Mouse (Mus musculus) embryonic facial prominence, embryonic 15.5 days (tissue): ENCODE measurements around the gene Eif4ebp2. TPM values are rescaled to one million over a fixed set of nuclear protein-coding genes. Genes with fewer than 3 reads are reported as not detected.

Experiments used
- ATAC-seq: fragments of 200-750 bp; cut with Nextera tagmentation; 2 replicates; pipeline ENCODE4 v1.8.0; 2017; ENCODE audit warnings: low read depth, moderate TSS enrichment; ENCODE audit not compliant: insufficient number of reproducible peaks, low FRiP score, low TSS enrichment
- H3K27ac ChIP-seq: fragments of 300-500 bp; sonication (generic); replicated peaks from 2 replicates; pipeline ENCODE4 v1.5.1; 2015; ENCODE audit warnings: mild to moderate bottlenecking, inconsistent platforms
- H3K27me3 ChIP-seq: fragments of 300-500 bp; sonication (generic); 2 replicates; pipeline ENCODE4 v1.6.1; 2015; ENCODE audit warnings: inconsistent platforms
- H3K36me3 ChIP-seq: fragments of 300-500 bp; sonication (generic); 2 replicates; pipeline ENCODE4 v1.6.1; 2015; ENCODE audit warnings: mild to moderate bottlenecking, inconsistent platforms
- H3K4me1 ChIP-seq: fragments of 300-500 bp; sonication (generic); 2 replicates; pipeline ENCODE4 v1.6.1; 2015; ENCODE audit warnings: inconsistent platforms
- H3K4me2 ChIP-seq: fragments of 300-500 bp; sonication (generic); replicated peaks from 2 replicates; pipeline ENCODE4 v1.6.1; 2015; ENCODE audit warnings: mild to moderate bottlenecking, inconsistent platforms
- H3K4me3 ChIP-seq: fragments of 300-500 bp; sonication (generic); replicated peaks from 2 replicates; pipeline ENCODE4 v1.5.1; 2015; ENCODE audit warnings: mild to moderate bottlenecking, inconsistent platforms
- H3K9ac ChIP-seq: fragments of 300-500 bp; sonication (generic); 2 replicates; pipeline ENCODE4 v1.6.1; 2015; ENCODE audit warnings: inconsistent platforms
- H3K9me3 ChIP-seq: fragments of 300-500 bp; sonication (generic); replicated peaks from 2 replicates; pipeline ENCODE4 v1.6.1; 2016; ENCODE audit warnings: inconsistent platforms
- WGBS: fragments of 180-500 bp; shearing (Covaris S2); methylation state at CpG from one replicate; pipeline ENCODE4 v1.1.7; 2015; 5-methylcytosine and 5-hydroxymethylcytosine counted together
- polyA plus RNA-seq: library from polyadenylated mRNA; unstranded; fragments of >200 nt; fragmentation: Nextera tagmentation; extraction: Ambion mirVana; gene quantifications from 2 replicates; pipeline ENCODE4 v1.2.1, GENCODE M21; 2015

The Eif4ebp2 gene
- polyA plus RNA-seq, 1 experiment from 2014 or later: 66.0 TPM

DNA sequence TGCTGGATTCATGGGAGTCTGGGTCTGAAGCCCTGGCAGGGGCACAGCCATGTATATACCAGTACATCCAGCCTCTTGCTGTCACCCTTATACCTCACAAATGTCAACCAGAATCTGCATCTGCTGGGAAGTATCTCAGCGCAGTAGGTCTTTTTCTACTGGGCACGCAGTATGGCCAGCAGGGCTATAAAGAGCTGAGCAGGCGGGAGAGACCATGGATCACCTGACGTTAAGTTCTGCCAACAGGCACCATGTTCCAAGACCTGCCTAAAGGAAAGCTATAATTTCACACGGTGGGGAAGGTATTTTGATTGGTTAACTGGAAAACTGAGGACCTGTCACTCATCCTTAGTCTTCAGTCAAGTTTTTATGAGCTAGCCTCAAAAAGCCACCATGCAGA is 23.4 kb downstream of the Eif4ebp2 start:
- Histone ChIP-seq H3K4me1 (peaks cover 9% of the 10 kb centered on the region; the same call in 1 of the 2 replicates), H3K4me3 (no peak overlapping the region), H3K27ac (no peak overlapping the region), H3K9ac (no peak overlapping the region), H3K27me3 (no peaks in the 10 kb centered on the region), H3K4me2 (no peak overlapping the region), H3K36me3 (peaks cover 41% of the 10 kb centered on the region), H3K9me3 (no peaks in the 10 kb centered on the region)
- 87% methylated on average over 5 of the region's 5 CpGs for WGBS
- ATAC-seq: no peak

DNA sequence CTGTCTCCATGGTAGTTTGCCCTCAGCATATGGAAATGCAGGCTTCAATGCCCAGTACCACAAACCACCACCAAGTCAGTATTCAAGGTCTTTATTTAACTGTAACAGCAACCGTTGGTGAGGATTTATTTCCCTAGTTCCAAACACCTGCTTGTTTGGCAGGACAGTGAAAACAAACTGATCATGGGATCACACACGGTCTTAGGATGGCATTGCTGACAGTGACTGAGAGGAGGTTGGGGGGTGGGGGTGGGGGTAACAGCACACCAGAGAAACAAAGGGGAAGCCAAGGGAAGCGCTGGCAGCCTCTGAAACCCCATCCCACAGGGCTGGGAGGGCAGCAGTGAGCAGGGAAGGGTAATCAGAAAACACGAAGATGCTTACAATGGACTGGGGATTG is 24.0 kb downstream of the Eif4ebp2 start:
- WGBS: 65% methylated on average over 4 of the region's 4 CpGs
- Histone ChIP-seq H3K4me3 (no peak overlapping the region), H3K27ac (no peak overlapping the region), H3K4me2 (no peak overlapping the region), H3K9ac (no peak overlapping the region), H3K27me3 (no peaks in the 10 kb centered on the region), H3K36me3 (peaks cover 35% of the 10 kb centered on the region), H3K9me3 (no peaks in the 10 kb centered on the region), H3K4me1 (peaks cover 9% of the 10 kb centered on the region; the same call in 1 of the 2 replicates)
- no peak for ATAC-seq

DNA sequence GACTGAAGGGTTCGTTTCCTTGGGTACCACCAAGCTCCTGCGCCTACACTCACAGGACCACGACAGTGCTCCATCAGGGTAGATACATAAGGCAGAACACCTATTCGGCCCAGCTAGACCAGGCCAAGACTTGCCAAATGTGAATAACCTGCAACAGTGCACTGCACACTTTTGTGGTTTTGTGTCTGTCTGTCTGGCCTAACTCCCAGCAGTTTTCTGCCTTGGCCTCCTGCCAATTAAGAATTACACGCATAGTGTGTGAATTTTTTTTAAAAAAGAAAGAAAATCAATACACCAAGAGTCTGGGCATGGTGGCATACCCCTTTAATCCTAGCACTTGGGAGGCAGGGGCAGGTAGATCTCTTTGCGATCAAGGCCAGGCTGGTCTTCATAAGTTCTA is 24.5 kb downstream of the Eif4ebp2 start:
- Histone ChIP-seq H3K9me3 (no peaks in the 10 kb centered on the region), H3K4me3 (no peak overlapping the region), H3K4me2 (no peak overlapping the region), H3K27ac (no peak overlapping the region), H3K9ac (no peak overlapping the region), H3K36me3 (peaks cover 30% of the 10 kb centered on the region), H3K27me3 (no peaks in the 10 kb centered on the region), H3K4me1 (peaks cover 9% of the 10 kb centered on the region; the same call in 1 of the 2 replicates)
- WGBS: 76% methylated on average over 6 of the region's 6 CpGs
- no peak for ATAC-seq

DNA sequence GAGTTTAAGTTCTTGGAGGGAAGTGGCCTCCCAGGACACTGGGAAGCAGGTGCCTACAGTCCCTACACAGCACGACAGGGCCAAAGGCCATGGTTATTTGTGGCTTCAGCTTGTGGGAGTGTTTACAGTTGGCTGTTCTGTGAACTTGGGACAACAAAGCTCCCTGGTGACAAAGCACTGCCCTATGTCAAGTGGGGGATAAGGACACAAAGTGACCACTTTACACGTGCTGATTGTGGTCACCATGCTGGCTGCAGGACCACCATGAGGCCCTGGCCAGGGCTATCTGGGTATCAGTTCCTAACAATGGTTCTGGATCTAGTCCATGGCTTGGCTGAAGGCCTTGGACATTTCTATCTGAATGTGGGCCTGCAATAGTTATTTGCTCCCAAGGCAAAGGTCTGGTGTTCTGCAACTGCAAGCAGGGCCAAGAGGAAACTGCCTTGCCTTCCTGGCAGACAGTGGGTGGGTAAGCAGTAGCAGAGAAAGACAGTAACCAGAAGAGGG is 26.2 kb downstream of the Eif4ebp2 start:
- H3K4me2 ChIP-seq: no peak overlapping the region
- no peaks in the 10 kb centered on the region for H3K27me3 ChIP-seq
- no peak for ATAC-seq
- no peaks in the 10 kb centered on the region for H3K9me3 ChIP-seq
- WGBS: 56% methylated on average over 2 of the region's 2 CpGs
- no peak overlapping the region for H3K9ac ChIP-seq
- H3K36me3 ChIP-seq: peaks cover 21% of the 10 kb centered on the region
- peaks cover 9% of the 10 kb centered on the region; the same call in 1 of the 2 replicates for H3K4me1 ChIP-seq
- H3K4me3 ChIP-seq: no peak overlapping the region
- H3K27ac ChIP-seq: no peak overlapping the region

DNA sequence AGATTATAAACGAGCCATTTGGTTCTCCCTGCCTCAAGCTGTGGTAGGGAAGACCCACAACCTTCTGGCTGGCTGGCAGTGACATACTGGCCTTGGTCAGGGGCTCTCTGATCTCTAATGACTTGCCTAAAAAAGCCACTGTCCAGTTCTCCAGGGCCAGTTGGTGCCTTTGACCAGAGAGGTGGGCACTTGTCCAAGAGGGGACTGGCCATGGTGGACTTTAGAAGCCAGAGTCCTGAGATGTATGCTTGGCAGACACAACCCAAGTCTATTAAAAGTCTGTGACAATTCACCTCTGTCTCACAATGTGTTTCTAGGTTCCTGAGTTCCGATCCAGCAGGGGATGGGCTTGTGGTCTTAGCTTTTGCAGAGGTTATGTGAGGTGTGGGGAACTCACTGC is 27.4 kb downstream of the Eif4ebp2 start:
- H3K9me3 ChIP-seq: no peaks in the 10 kb centered on the region
- H3K27ac ChIP-seq: no peak overlapping the region
- WGBS: 64% methylated on average over 2 of the region's 2 CpGs
- H3K9ac ChIP-seq: no peak overlapping the region
- H3K4me2 ChIP-seq: no peak overlapping the region
- ATAC-seq: no peak
- H3K4me3 ChIP-seq: no peak overlapping the region
- H3K36me3 ChIP-seq: peaks cover 9% of the 10 kb centered on the region
- H3K27me3 ChIP-seq: peaks cover 9% of the 10 kb centered on the region
- H3K4me1 ChIP-seq: peaks cover 9% of the 10 kb centered on the region; the same call in 1 of the 2 replicates

DNA sequence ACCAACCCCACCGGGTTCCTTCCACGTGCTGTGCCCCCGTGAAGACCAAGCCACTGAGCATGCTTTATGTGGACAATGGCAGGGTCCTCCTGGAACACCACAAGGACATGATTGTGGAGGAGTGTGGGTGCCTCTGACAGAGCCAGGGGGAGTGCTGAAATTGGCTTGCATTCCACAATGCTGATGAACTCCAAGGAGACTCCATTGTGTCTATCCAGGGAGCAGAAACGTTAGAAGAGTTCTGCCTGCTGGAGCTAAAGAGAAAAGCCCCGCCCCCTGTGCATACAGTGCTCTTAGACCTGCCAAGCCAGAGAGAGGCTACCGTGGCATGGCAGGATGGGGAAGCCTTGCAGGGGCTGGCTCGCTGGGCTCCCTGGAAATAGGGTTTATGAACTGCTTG is 28.0 kb downstream of the Eif4ebp2 start:
- 17% methylated on average over 7 of the region's 7 CpGs for whole genome bisulfite sequencing

DNA sequence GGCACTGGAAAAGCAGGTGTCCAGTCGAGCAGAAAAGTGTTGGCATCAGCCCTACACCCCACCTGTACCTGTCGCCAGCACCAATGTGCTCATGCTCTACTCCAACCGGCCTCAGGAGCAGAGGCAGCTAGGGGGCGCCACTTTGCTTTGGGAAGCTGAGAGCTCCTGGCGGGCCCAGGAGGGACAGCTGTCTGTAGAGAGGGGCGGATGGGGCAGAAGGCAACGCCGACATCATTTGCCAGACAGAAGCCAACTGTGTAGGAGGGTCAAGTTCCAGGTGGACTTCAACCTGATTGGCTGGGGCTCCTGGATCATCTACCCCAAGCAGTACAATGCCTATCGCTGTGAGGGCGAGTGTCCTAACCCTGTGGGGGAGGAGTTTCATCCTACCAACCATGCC is 29.2 kb downstream of the Eif4ebp2 start:
- Histone ChIP-seq H3K27me3 (peaks cover 26% of the 10 kb centered on the region), H3K4me1 (peaks cover 10% of the 10 kb centered on the region), H3K9me3 (no peaks in the 10 kb centered on the region), H3K27ac (no peak overlapping the region), H3K4me3 (no peak overlapping the region), H3K4me2 (no peak overlapping the region), H3K36me3 (no peaks in the 10 kb centered on the region), H3K9ac (no peak overlapping the region)
- no peak for ATAC-seq
- 39% methylated on average over 10 of the region's 10 CpGs for WGBS

More for the DNA sequence above, 28.0 kb downstream of the Eif4ebp2 start:
- H3K36me3 ChIP-seq: 0 out of 2 replicates have a peak, but pooled peaks cover 5% of the 10 kb centered on the region
- no peak overlapping the region for H3K4me3 ChIP-seq
- H3K4me2 ChIP-seq: no peak overlapping the region; the same call in 1 of the 2 replicates
- H3K4me1 ChIP-seq: peaks cover 9% of the 10 kb centered on the region; the same call in 1 of the 2 replicates
- H3K27ac ChIP-seq: no peak overlapping the region
- ATAC-seq: no peak
- no peaks in the 10 kb centered on the region for H3K9me3 ChIP-seq
- H3K27me3 ChIP-seq: peaks cover 15% of the 10 kb centered on the region
- H3K9ac ChIP-seq: no peak overlapping the region

DNA sequence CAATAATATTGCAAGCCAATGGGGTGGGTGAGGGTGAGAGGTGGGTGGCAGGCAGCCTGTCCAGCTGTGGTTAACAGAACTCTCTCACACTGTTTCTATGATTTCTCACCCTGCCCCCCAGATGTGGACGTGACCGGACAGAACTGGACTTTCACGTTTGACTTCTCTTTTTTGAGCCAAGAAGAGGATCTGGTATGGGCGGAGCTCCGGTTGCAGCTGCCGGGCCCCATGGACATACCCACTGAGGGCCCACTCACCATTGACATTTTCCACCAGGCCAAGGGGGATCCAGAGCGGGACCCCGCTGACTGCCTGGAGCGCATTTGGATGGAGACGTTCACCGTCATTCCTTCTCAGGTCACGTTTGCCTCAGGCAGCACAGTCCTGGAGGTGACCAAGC is 29.6 kb downstream of the Eif4ebp2 start:
- H3K27me3 ChIP-seq: peaks cover 30% of the 10 kb centered on the region
- no peak overlapping the region for H3K4me2 ChIP-seq
- H3K9ac ChIP-seq: no peak overlapping the region
- no peak for ATAC-seq
- H3K9me3 ChIP-seq: no peaks in the 10 kb centered on the region
- H3K4me1 ChIP-seq: peaks cover 15% of the 10 kb centered on the region
- no peak overlapping the region for H3K4me3 ChIP-seq
- no peak overlapping the region for H3K27ac ChIP-seq
- WGBS: 75% methylated on average over 12 of the region's 12 CpGs
- no peaks in the 10 kb centered on the region for H3K36me3 ChIP-seq

DNA sequence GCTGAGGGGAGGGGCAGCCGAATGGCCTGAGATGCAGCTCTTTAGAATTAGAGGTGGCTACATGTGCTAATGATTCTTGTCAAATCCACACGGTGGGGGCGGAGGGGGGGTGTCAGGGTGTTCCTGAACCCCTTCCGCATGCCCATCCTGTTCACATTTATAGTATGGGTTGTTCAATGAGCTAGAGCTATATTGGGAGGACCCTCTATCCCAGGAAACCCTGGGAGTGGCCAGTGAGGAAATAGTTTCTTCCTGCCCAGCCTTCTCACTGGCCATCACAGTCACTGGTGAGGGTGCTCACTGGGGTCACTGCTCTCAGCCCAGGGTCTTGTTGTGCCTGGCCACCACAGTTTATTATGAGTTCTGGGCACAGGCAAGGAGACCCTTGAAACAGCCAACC is 32.5 kb downstream of the Eif4ebp2 start:
- ATAC-seq: no peak
- Histone ChIP-seq H3K4me2 (no peak overlapping the region), H3K27me3 (peaks cover 55% of the 10 kb centered on the region), H3K27ac (no peak overlapping the region), H3K4me3 (no peak overlapping the region), H3K9me3 (no peaks in the 10 kb centered on the region), H3K9ac (no peak overlapping the region), H3K4me1 (peaks cover 17% of the 10 kb centered on the region), H3K36me3 (no peaks in the 10 kb centered on the region)
- 61% methylated on average over 4 of the region's 4 CpGs for WGBS

DNA sequence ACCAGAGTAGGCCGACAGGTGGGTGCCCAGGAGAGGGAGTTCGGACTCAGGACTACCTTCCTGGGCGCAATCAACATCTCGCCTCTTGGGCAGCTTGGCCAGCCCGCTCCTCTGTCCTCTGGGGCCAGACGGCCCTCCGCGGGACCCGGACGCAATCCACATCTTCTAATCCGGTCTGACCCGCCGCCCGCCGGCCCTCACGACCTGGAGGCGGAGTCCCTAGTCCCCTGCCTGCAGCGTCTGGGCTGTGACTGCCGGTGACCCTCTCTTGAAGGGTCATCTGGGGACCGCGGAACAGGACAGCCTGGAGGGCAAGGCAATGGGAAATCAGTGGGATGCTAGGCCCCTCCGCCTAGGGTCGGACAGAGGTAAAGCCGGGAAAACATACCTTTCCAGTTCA is 33.3 kb downstream of the Eif4ebp2 start:
- H3K27me3 ChIP-seq: peaks cover 55% of the 10 kb centered on the region
- no peaks in the 10 kb centered on the region for H3K9me3 ChIP-seq
- peaks cover 11% of the 10 kb centered on the region for H3K4me1 ChIP-seq
- H3K4me3 ChIP-seq: no peak overlapping the region
- ATAC-seq: no peak
- no peaks in the 10 kb centered on the region for H3K36me3 ChIP-seq
- 12% methylated on average over 24 of the region's 24 CpGs for WGBS
- H3K9ac ChIP-seq: no peak overlapping the region
- no peak overlapping the region for H3K27ac ChIP-seq
- no peak overlapping the region for H3K4me2 ChIP-seq

DNA sequence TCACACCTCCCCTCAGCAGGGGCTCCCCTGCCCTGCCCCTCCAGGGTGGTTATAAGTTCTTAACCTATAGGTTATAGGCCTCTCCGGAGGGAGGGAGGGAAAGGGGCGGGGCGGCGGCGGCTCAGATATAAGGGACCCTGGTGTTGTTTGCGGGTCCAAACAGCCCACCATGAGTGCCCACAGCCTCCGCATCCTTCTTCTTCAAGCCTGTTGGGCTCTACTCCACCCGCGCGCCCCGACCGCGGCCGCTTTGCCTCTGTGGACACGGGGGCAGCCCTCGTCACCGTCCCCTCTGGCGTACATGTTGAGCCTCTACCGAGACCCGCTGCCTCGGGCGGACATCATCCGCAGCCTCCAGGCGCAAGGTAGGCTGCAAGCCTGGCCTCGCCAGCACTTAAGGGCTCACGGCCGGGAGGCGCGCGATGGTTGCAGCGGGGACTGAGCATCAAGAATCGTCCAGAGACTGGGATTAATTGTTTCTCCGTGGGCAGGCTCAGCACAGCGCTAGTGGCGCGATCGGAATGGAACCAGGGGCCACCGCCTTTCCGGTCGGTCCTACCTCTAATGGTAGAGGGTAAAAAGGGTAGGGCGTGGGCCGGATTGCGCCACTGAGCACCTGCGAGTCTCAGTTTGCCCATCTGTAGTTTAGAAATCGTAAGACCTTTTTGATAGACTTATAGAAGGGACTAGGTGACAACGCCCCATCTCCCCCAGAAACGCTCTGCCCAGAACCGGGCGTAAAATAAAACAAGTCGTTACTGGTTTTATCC is 34.1 kb downstream of the Eif4ebp2 start:
- Histone ChIP-seq H3K27me3 (peaks cover 55% of the 10 kb centered on the region), H3K36me3 (no peaks in the 10 kb centered on the region), H3K4me1 (peaks cover 11% of the 10 kb centered on the region), H3K9me3 (no peaks in the 10 kb centered on the region), H3K4me2 (peak overlapping the region; percentile 59), H3K27ac (no peak overlapping the region), H3K4me3 (peak overlapping the region; percentile 36), H3K9ac (no peak overlapping the region)
- ATAC-seq: no peak
- WGBS: 3% methylated on average over 49 of the region's 50 CpGs

DNA sequence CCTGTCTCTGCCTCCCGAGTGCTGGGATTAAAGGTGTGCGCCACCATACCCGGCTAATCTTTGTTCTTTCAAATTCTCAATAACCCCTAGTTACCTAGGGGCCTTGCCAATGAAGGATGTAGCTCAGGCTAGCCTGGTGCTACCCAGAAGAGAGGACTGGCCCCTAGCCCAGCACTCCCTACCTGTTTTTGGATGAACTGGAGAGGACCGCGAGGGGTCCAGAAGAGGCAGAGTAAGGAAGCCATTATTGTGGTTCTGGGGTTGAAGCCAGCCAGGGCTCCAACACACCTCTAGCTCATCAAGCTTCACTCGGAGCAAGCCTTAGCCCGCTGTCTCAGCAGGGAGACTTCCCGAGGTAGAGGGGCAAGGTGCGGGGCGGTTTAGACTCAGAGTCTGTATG is 34.8 kb downstream of the Eif4ebp2 start, which contains the start of gene Nodal:
Nodal (plus strand) TSS at position 301 of the 400 bp plus-strand sequence.
- Histone ChIP-seq H3K4me2 (peak within 1 kb of the TSS; percentile 59), H3K27ac (no peak within 1 kb of the TSS), H3K4me1 (peaks cover 11% of the 10 kb centered on the region), H3K27me3 (peaks cover 55% of the 10 kb centered on the region), H3K4me3 (peak within 1 kb of the TSS; percentile 36), H3K9ac (no peak within 1 kb of the TSS), H3K36me3 (no peaks in the 10 kb centered on the region), H3K9me3 (no peaks in the 10 kb centered on the region)
- WGBS: 30% methylated on average over 10 of the region's 10 CpGs
- ATAC-seq: no peak
